Mouse (Mus musculus): ENCODE results near the gene Slu7. TPM values are rescaled to one million over a fixed set of nuclear protein-coding genes. Genes with fewer than 3 reads are reported as not detected.

The Slu7 gene
- total RNA-seq, 2 experiments from 2014 or later = 50.0 to 52.5 TPM

DNA sequence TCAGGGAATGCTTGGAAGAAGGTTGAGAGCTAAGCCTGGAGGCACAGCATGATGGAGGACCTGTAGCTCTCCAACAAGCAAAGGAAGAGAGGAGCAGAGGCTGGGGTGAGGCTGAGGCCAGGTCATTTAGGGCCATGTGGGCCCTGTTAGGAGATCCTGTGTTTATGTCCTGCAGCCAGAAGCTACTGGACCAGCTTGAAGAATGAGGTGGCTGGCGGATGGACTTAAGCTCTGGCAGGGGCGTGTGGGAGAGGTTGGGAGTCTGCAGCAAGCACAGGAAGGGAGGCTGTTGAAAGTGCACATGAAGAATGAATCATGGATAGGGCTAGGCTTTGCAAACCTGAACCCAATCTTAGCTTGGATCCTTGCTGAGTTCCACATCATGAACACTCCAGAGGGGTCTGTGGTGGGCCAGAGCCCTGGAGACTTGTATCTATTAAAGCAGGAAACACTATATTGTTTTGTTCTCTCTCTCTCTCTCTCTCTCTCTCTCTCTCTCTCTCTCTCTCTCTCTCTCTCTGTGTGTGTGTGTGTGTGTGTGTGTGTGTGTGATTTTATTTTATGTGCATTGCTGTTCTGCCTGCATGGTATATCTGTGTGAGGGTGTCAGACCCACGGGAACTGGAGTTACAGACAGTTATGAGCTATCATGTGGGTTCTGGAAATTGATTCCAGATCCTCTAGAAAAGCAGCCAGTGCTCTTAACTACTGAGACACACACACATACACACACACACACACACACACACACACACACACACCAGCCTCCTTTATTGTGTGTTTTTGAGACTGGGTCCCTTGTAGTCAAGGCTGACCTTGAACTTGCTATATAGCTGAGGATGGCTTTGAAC lies 48.4 kb downstream of the Slu7 start:
- DNase-seq (ENCODE audit: extremely low spot score in 1 of 2, low spot score in 1 of 2) = no peak

DNA sequence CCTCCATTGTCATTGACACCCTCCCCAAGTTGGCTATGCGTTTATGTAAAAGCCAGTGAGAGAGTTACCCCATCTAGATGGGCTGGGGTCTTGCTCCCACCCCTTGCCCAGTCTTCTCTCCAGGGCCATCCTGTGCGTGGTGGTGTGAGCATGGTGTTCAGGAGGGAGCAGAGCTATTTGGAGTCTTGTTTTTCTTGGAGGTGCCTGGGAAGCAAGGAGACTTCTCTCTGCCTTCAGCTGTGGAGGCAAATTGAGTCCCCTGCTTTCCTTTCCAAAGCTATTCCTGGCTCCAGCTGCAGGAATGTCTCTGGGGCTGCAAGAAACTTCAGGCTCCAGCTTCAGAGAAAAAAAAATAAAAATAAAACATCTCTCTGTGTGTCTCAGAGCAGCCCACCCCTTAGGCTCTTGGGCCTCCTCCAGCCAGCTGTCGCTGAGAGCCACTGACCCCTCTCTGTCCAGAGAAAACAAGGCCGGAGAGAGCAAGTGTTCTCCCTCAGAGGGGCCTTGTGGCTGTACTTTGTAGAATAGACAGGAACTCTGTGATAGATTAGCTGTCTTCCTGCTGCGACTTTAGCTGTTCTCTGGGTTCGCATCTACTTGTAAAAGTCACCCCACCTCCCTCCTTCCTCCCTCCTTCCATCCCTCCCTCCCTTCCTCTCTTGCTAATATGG lies 49.7 kb downstream of the Slu7 start:
- DNase-seq (ENCODE audit: extremely low spot score in 1 of 2, low spot score in 1 of 2) = no peak

DNA sequence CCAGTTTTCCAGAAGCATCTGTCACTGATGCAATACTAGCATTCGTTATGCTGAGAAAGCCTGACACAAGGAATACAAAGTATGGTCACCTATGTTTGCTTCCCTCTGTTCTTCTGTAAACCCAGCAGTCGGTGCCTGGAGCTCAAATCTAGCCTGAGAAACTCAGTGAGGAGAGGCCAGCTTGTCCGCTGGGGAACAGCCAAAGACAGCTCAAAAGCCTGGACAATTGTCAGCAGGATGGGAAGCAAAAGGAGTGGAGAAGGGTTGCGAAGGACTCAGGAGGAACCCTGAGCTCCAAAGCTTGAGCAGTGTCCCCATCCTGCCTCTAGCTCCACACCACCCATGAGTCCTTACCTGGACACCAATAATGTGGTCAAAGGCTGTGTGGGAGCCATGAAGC lies 50.5 kb downstream of the Slu7 start:
- DNase-seq (ENCODE audit: extremely low spot score in 1 of 2, low spot score in 1 of 2) = no peak

DNA sequence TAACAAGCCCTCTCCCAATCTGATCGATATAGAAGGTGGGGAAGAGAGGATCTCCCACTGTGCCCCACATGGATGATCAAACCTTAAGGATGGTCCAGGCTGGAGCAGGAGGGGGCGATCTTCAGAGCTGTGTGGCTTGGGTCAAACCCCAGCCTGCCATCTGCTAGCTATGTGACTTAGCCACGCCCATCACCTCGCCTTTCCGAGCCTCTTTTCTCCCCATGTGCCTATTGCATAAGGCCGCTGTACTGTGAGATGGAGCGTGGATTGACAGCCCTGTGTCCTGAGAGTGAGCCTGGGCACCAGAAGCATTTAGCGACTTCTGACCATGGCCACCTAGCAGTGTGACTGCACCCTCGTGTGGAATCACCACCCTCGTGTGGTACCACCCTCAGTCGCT lies 51.1 kb downstream of the Slu7 start:
- DNase-seq (ENCODE audit: extremely low spot score in 1 of 2, low spot score in 1 of 2) = no peak

DNA sequence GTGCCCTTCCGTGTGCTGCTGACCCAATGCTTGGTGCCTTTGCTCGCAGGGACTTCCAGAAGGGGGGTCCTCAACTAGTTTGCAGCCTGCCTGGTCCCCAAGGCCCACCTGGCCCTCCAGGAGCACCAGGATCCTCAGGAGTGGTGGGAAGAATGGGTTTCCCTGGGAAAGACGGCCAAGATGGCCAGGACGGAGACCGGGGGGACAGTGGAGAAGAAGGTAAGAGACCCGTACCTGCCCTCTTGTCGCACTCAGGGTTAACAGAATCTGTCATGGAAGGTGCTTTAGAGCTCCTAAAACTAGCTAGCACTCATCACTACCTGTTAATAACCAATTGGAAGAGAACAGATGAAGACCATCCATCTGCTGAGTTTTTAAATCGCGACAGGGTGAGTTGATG lies 52.3 kb downstream of the Slu7 start:
- DNase-seq (ENCODE audit: extremely low spot score in 1 of 2, low spot score in 1 of 2) = no peak

- peak; percentile 67 to 91 for DNase-seq (ENCODE audit: extremely low spot score in 1 of 2, low spot score in 1 of 2)
These were observed 59.1 kb downstream of the Slu7 start for GRCm38 (mm10) chr11:43492663-43493062.

GRCm38 (mm10) chr11:43493815-43494409 lies 60.4 kb downstream of the Slu7 start:
- peak; percentile 71 to 85 for DNase-seq (ENCODE audit: extremely low spot score in 1 of 2, low spot score in 1 of 2)

GRCm38 (mm10) chr11:43495037-43495436 lies 61.5 kb downstream of the Slu7 start:
- no peak for DNase-seq (ENCODE audit: extremely low spot score in 1 of 2, low spot score in 1 of 2)

- DNase-seq (ENCODE audit: extremely low spot score in 1 of 2, low spot score in 1 of 2) = peak in 1 of 2 experiments; percentile 35
These were observed 62.0 kb downstream of the Slu7 start for GRCm38 (mm10) chr11:43495532-43495931.

Other genes starting within 250 kb of the Slu7 start
- gene Pttg1, start 7.5 kb upstream of the Slu7 start, total RNA-seq (2021) = 10 to 100 TPM; 26.6 to 28.0 TPM
- 1 to 10 TPM; 1.0 to 1.9 TPM for gene C1qtnf2, start 40.5 kb downstream of the Slu7 start, total RNA-seq (2021)
- 10 to 100 TPM in 1 of 2 experiments, 1 to 10 TPM in 1; 9.3 to 13.1 TPM for gene Ccnjl, start 95.0 kb downstream of the Slu7 start, total RNA-seq (2021)
- gene 4933415A04Rik, start 153.3 kb downstream of the Slu7 start, total RNA-seq (2021) = 1 to 10 TPM; 1.5 to 1.6 TPM
- not detected for gene Fabp6, start 167.8 kb downstream of the Slu7 start, total RNA-seq (2021)
- gene Pwwp2a, start 248.3 kb downstream of the Slu7 start, total RNA-seq (2021) = 10 to 100 TPM; 66.8 to 72.4 TPM

Data from layer of hippocampus, postnatal 25 days (tissue).